Mouse (Mus musculus) stomach, embryonic 15.5 days (tissue): ENCODE data around the gene Mpst. TPM values are rescaled to one million over a fixed set of nuclear protein-coding genes. Genes with fewer than 3 reads are reported as not detected.

ENCODE experiments used
- ATAC-seq: fragments of 200-750 bp; cut with Nextera tagmentation; 2 replicates; pipeline ENCODE4 v1.8.0; 2017; ENCODE audit warnings: low read depth, moderate number of reproducible peaks, moderate TSS enrichment; ENCODE audit not compliant: insufficient read depth, low FRiP score
- H3K27ac ChIP-seq: fragments of 300-500 bp; sonication (generic); 2 replicates; pipeline ENCODE4 v1.5.1; 2015; ENCODE audit warnings: mild to moderate bottlenecking, inconsistent platforms
- H3K27me3 ChIP-seq: fragments of 300-500 bp; sonication (generic); replicated peaks from 2 replicates; pipeline ENCODE4 v1.6.1; 2015; ENCODE audit warnings: inconsistent platforms
- H3K36me3 ChIP-seq: fragments of 300-500 bp; sonication (generic); 2 replicates; pipeline ENCODE4 v1.6.1; 2015; ENCODE audit warnings: inconsistent platforms
- H3K4me1 ChIP-seq: fragments of 300-500 bp; sonication (generic); 2 replicates; pipeline ENCODE4 v1.6.1; 2015; ENCODE audit warnings: inconsistent platforms
- H3K4me2 ChIP-seq: fragments of 300-500 bp; sonication (generic); 2 replicates; pipeline ENCODE4 v1.6.1; 2015; ENCODE audit warnings: mild to moderate bottlenecking, inconsistent platforms
- H3K4me3 ChIP-seq: fragments of 300-500 bp; sonication (generic); replicated peaks from 2 replicates; pipeline ENCODE4 v1.5.1; 2015; ENCODE audit warnings: inconsistent platforms
- H3K9ac ChIP-seq: fragments of 300-500 bp; sonication (generic); 2 replicates; pipeline ENCODE4 v1.6.1; 2015; ENCODE audit warnings: inconsistent platforms
- H3K9me3 ChIP-seq: fragments of 300-500 bp; sonication (generic); 2 replicates; pipeline ENCODE4 v1.6.1; 2016; ENCODE audit warnings: inconsistent platforms
- WGBS: fragments of 180-500 bp; shearing (Covaris S2); methylation state at CpG from one replicate; pipeline ENCODE4 v1.1.7; 2015; 5-methylcytosine and 5-hydroxymethylcytosine counted together
- polyA plus RNA-seq: library from polyadenylated mRNA; unstranded; fragments of >200 nt; fragmentation: Nextera tagmentation; extraction: Ambion mirVana; gene quantifications from 2 replicates; pipeline ENCODE4 v1.2.1, GENCODE M21; 2015

Mpst gene
- polyA plus RNA-seq, 1 experiment from 2014 or later: 4.2 TPM

DNA sequence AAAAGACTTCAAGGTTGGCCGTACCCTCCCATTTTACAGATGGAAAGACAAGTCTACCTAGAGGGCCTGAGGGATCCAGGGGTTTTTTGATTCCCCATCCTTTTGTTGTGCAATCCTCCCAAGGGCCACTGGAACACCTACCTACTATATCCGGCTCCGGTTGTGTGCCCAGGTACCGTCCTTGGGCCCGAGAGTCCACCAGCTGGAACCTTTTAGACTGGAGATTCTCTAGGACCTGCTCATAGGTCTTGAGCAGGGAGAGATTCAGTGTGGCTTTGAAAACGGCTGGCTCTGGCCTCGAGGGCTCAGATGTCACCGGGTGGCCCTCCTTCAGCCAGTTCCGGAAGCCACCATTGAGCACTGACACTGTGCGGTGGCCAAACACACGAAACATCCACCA, 1.1 kb upstream of the Mpst start:
- ATAC-seq: no peak
- no peaks in the 10 kb centered on the region for H3K9me3 ChIP-seq
- peak overlapping the region; percentile 53; the same call in 1 of the 2 replicates for H3K9ac ChIP-seq
- peaks cover 51% of the 10 kb centered on the region for H3K4me1 ChIP-seq
- H3K4me3 ChIP-seq: peak overlapping the region; percentile 79
- H3K4me2 ChIP-seq: peak overlapping the region; percentile 90
- peak overlapping the region; percentile 99 for H3K27ac ChIP-seq
- H3K27me3 ChIP-seq: peaks cover 5% of the 10 kb centered on the region; the same call in 1 of the 2 replicates
- H3K36me3 ChIP-seq: no peaks in the 10 kb centered on the region
- 47% methylated on average over 11 of the region's 11 CpGs for WGBS

DNA sequence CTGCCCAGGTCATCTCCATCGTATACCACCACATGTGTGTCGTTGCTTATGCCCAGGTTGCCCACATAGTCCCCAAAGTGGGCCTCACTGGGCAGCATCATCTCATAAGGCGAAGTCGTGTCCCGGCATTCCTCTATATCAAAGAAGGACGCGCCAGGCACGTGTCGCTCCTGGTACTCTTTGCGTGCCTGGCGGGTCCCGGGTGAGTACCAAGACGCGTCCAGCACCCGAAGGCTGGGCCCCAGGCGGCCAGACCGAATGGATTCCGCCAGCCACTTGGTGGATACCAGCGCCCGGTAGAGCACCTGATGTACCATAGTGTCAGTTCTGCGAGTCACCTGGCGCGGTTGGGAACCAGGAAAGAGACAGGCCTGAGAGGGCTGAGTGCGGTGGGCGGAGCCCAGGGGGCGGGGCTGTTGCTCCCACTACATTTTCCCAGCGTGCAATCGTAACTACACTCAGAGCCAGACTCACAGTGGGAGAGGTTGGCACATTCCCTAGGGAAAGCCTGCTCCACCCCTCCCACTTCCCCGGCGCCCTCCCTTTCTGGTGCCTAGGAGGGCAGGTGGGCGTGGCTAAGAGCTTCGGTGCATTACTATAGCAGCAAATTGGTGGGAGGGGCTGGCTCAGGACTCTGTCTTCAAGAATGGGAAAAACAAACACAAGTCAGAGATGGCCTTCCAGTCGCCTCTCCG, 552 bp upstream of the Mpst start, which contains the start of gene Tst:
Tst (minus strand) TSS at position 391 of the 695 bp plus-strand sequence.
- 2% methylated on average over 34 of the region's 34 CpGs for WGBS
- peaks cover 55% of the 10 kb centered on the region for H3K4me1 ChIP-seq
- H3K9ac ChIP-seq: peak within 1 kb of the TSS; percentile 53
- H3K36me3 ChIP-seq: no peaks in the 10 kb centered on the region
- peaks cover 11% of the 10 kb centered on the region; the same call in 1 of the 2 replicates for H3K27me3 ChIP-seq
- peak; percentile 74 for ATAC-seq
- no peaks in the 10 kb centered on the region for H3K9me3 ChIP-seq
- peak within 1 kb of the TSS; percentile 90 for H3K4me2 ChIP-seq
- peak within 1 kb of the TSS; percentile 79 for H3K4me3 ChIP-seq
- peak within 1 kb of the TSS; percentile 99 for H3K27ac ChIP-seq

GRCm38 (mm10) chr15:78409570-78410052, 3.4 kb downstream of the Mpst start:
- no peak for ATAC-seq
- WGBS: 30% methylated on average over 12 of the region's 12 CpGs
- peaks cover 16% of the 10 kb centered on the region; the same call in 1 of the 2 replicates for H3K27me3 ChIP-seq
- H3K27ac ChIP-seq: no peak overlapping the region
- H3K36me3 ChIP-seq: no peaks in the 10 kb centered on the region
- H3K4me2 ChIP-seq: peak overlapping the region; percentile 47
- H3K4me1 ChIP-seq: peaks cover 23% of the 10 kb centered on the region
- H3K9me3 ChIP-seq: no peaks in the 10 kb centered on the region
- peak overlapping the region; percentile 20 for H3K4me3 ChIP-seq
- H3K9ac ChIP-seq: no peak overlapping the region

- Histone ChIP-seq H3K4me3 (no peak overlapping the region), H3K36me3 (no peaks in the 10 kb centered on the region), H3K9ac (no peak overlapping the region), H3K27ac (no peak overlapping the region), H3K4me2 (no peak overlapping the region), H3K27me3 (peaks cover 16% of the 10 kb centered on the region; the same call in 1 of the 2 replicates), H3K9me3 (no peaks in the 10 kb centered on the region), H3K4me1 (peaks cover 9% of the 10 kb centered on the region)
- peak; percentile 85 for ATAC-seq
- 81% methylated on average over 14 of the region's 14 CpGs for WGBS
Measured at GRCm38 (mm10) chr15:78413083-78413718, 7.0 kb downstream of the Mpst start.

DNA sequence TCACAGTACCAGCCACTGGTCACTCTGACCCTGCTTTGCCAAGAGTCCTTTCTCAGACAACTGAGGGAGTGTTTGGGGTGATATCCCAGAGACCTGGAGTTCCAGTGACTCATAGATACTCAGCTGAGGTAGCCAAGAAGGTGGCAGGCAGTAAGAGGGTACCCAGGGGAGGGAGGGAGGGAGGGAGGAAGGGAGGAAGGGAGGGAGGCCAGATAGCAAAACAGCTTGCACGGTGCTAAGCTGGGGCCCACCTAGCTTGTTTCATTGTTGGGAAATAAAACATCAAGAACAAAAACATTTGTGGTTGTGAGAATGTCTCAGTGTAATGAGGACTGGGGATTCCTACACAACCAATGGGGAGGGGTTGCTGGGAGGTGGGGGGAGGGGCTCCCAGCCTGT, 7.5 kb downstream of the Mpst start:
- Histone ChIP-seq H3K27me3 (peaks cover 16% of the 10 kb centered on the region; the same call in 1 of the 2 replicates), H3K4me2 (no peak overlapping the region), H3K27ac (0 out of 2 replicates have a peak overlapping the region, but pooled peaks have one; percentile 12), H3K36me3 (no peaks in the 10 kb centered on the region), H3K9ac (no peak overlapping the region), H3K4me1 (peaks cover 9% of the 10 kb centered on the region), H3K4me3 (no peak overlapping the region), H3K9me3 (no peaks in the 10 kb centered on the region)
- no peak for ATAC-seq
- 38% methylated on average over 1 of the region's 1 CpGs for WGBS

- Histone ChIP-seq H3K9me3 (no peaks in the 10 kb centered on the region), H3K27ac (0 out of 2 replicates have a peak overlapping the region, but pooled peaks have one; percentile 12), H3K4me3 (no peak overlapping the region), H3K36me3 (no peaks in the 10 kb centered on the region), H3K27me3 (peaks cover 16% of the 10 kb centered on the region; the same call in 1 of the 2 replicates), H3K9ac (no peak overlapping the region), H3K4me1 (peaks cover 9% of the 10 kb centered on the region), H3K4me2 (no peak overlapping the region)
- 86% methylated on average over 8 of the region's 8 CpGs for WGBS
- ATAC-seq: no peak
Measured at GRCm38 (mm10) chr15:78414157-78414556, 7.9 kb downstream of the Mpst start.

DNA sequence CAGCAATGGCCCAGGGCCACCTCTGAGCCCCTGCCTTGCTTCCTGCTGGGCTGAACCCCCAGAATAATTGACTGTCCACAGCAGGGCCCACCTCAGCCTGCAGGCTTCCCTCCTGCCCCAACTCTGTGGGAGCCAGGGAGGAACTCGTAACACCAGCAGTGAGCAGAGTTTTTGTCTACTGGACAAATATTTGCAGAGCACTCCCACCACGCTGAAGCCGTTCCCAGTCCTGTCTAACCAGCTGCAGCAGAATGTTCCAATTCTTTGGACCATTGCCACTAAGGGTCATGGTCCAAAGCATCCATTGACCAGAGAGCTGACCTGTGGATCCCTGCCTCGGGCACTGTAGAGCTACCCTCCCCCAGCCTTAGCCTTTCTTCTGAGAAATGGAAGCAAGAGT, 10.7 kb downstream of the Mpst start:
- no peak overlapping the region for H3K9ac ChIP-seq
- H3K36me3 ChIP-seq: no peaks in the 10 kb centered on the region
- H3K4me2 ChIP-seq: no peak overlapping the region
- no peaks in the 10 kb centered on the region for H3K27me3 ChIP-seq
- H3K9me3 ChIP-seq: no peaks in the 10 kb centered on the region
- peak; percentile 33 for ATAC-seq
- peaks cover 4% of the 10 kb centered on the region; the same call in 1 of the 2 replicates for H3K4me1 ChIP-seq
- no peak overlapping the region for H3K4me3 ChIP-seq
- WGBS: 18% methylated on average over 4 of the region's 4 CpGs
- peak overlapping the region; percentile 88 for H3K27ac ChIP-seq

GRCm38 (mm10) chr15:78420395-78420794, 14.2 kb downstream of the Mpst start:
- ATAC-seq: no peak
- Histone ChIP-seq H3K9me3 (no peaks in the 10 kb centered on the region), H3K27me3 (peaks cover 8% of the 10 kb centered on the region; the same call in 1 of the 2 replicates), H3K4me1 (peaks cover 7% of the 10 kb centered on the region; the same call in 1 of the 2 replicates), H3K9ac (no peak overlapping the region), H3K36me3 (no peaks in the 10 kb centered on the region), H3K27ac (no peak overlapping the region), H3K4me2 (no peak overlapping the region), H3K4me3 (no peak overlapping the region)
- WGBS: 83% methylated on average over 13 of the region's 13 CpGs

DNA sequence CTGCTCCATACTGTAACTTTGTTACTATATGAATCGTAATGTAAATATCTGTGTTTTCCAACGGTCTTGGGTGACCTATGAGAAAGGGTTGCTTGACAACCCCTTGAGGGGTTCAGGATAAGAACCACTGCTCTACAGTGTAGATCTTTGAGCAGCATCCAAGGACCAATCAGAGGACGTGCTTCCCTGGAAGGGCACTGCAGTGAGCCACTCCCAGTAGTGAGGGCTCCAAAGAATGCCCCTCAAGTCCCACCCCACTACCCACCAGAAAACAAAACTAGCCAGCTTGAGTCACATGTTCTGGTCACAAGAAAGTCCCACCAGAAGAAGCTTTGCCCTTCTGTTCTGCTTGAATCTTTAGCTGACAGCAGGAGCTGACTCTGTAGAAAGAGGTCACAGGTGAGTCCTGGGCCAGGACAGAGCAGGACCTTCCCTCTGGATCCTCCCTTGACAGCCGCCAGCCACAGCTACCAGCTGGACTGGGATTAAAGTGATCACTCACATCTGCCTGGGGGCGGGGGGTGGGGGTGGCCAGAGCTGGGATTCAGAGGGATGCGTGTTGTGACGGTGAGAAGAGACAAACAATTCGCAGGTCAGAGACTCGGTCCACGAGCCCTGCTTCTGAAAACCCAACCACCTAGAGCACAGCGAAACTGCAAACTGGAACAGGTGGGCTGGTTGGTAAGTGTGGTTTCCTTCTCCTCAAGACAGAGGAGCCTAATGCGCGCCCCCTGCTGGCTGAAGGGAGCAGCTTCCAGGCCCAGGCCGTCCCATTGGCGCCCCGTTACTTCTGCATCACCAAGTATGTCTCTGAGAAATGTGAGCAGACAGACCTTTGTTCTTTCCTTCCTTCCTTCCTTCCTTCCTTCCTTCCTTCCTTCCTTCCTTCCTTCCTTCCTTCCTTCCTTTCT, 16.1 kb downstream of the Mpst start:
- ATAC-seq: peak; percentile 73; the same call in 1 of the 2 replicates
- 14% methylated on average over 16 of the region's 16 CpGs for WGBS
- no peak overlapping the region for H3K9ac ChIP-seq
- H3K27me3 ChIP-seq: peaks cover 8% of the 10 kb centered on the region; the same call in 1 of the 2 replicates
- H3K4me1 ChIP-seq: peaks cover 4% of the 10 kb centered on the region; the same call in 1 of the 2 replicates
- H3K4me3 ChIP-seq: no peak overlapping the region
- H3K9me3 ChIP-seq: no peaks in the 10 kb centered on the region
- H3K36me3 ChIP-seq: no peaks in the 10 kb centered on the region
- no peak overlapping the region for H3K27ac ChIP-seq
- peak overlapping the region; percentile 36 for H3K4me2 ChIP-seq

DNA sequence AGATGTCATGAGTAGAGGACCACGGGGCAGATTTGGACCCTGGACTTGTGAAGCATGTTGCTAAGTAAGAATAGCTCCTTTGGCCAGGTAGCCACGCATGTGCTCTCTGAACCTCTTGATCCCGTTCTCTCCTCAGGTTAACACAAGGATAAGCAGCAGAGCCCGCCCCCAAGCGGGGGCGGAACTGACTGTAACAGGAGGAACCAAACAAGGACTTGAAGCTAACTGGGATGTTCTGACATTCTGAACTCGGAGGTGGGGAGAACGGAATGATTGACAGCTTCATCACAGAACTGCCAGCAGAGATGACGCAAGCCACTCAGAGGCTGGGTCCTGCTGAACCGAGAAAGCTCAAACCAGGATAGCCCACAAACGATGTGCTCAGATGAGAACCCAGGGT, 18.3 kb downstream of the Mpst start:
- peaks cover 8% of the 10 kb centered on the region; the same call in 1 of the 2 replicates for H3K27me3 ChIP-seq
- no peak for ATAC-seq
- H3K27ac ChIP-seq: no peak overlapping the region
- 19% methylated on average over 11 of the region's 11 CpGs for WGBS
- H3K4me1 ChIP-seq: peaks cover 10% of the 10 kb centered on the region; the same call in 1 of the 2 replicates
- no peak overlapping the region for H3K4me2 ChIP-seq
- no peaks in the 10 kb centered on the region for H3K36me3 ChIP-seq
- no peaks in the 10 kb centered on the region for H3K9me3 ChIP-seq
- H3K9ac ChIP-seq: no peak overlapping the region
- no peak overlapping the region for H3K4me3 ChIP-seq

GRCm38 (mm10) chr15:78425230-78425629, 19.0 kb downstream of the Mpst start:
- WGBS: 58% methylated on average over 4 of the region's 4 CpGs
- Histone ChIP-seq H3K4me3 (no peak overlapping the region), H3K4me2 (no peak overlapping the region), H3K9me3 (no peaks in the 10 kb centered on the region), H3K4me1 (peaks cover 14% of the 10 kb centered on the region; the same call in 1 of the 2 replicates), H3K27me3 (peaks cover 8% of the 10 kb centered on the region; the same call in 1 of the 2 replicates), H3K36me3 (no peaks in the 10 kb centered on the region), H3K9ac (no peak overlapping the region), H3K27ac (no peak overlapping the region)
- ATAC-seq: no peak
